Mouse (Mus musculus): Measurements from ENCODE around the gene Calm2. TPM values are rescaled to one million over a fixed set of nuclear protein-coding genes. Genes with fewer than 3 reads are reported as not detected.

The Calm2 gene
- total RNA-seq, 1 experiment from 2014 or later, result 1,542 TPM

- ATAC-seq (replicated peaks in 1 of 2; ENCODE audit: insufficient read depth in 1 of 2, low FRiP score in 2 of 2, low TSS enrichment in 1 of 2, low read depth in 1 of 2, poor library complexity in 2 of 2, severe bottlenecking in 2 of 2), result 0 out of 4 replicates have a peak, but pooled peaks of 1 of the 2 experiments have one; percentile 9
Measured at GRCm38 (mm10) chr17:87461499-87461896, 14.8 kb upstream of the Calm2 start.

- no peak for ATAC-seq (replicated peaks in 1 of 2; ENCODE audit: insufficient read depth in 1 of 2, low FRiP score in 2 of 2, low TSS enrichment in 1 of 2, low read depth in 1 of 2, poor library complexity in 2 of 2, severe bottlenecking in 2 of 2)
Measured at GRCm38 (mm10) chr17:87460669-87461498, 14.1 kb upstream of the Calm2 start.

- ATAC-seq (replicated peaks in 1 of 2; ENCODE audit: insufficient read depth in 1 of 2, low FRiP score in 2 of 2, low TSS enrichment in 1 of 2, low read depth in 1 of 2, poor library complexity in 2 of 2, severe bottlenecking in 2 of 2), result peak; percentile 24 to 38; a peak in 3 of 4 replicates
Measured at GRCm38 (mm10) chr17:87459750-87460668, 13.3 kb upstream of the Calm2 start.

- peak; percentile 40 to 70 for ATAC-seq (replicated peaks in 1 of 2; ENCODE audit: insufficient read depth in 1 of 2, low FRiP score in 2 of 2, low TSS enrichment in 1 of 2, low read depth in 1 of 2, poor library complexity in 2 of 2, severe bottlenecking in 2 of 2)
Measured at GRCm38 (mm10) chr17:87458911-87459749, 12.4 kb upstream of the Calm2 start.

GRCm38 (mm10) chr17:87457961-87458360 lies 11.2 kb upstream of the Calm2 start:
- no peak for ATAC-seq (replicated peaks in 1 of 2; ENCODE audit: insufficient read depth in 1 of 2, low FRiP score in 2 of 2, low TSS enrichment in 1 of 2, low read depth in 1 of 2, poor library complexity in 2 of 2, severe bottlenecking in 2 of 2)

- ATAC-seq (replicated peaks in 1 of 2; ENCODE audit: insufficient read depth in 1 of 2, low FRiP score in 2 of 2, low TSS enrichment in 1 of 2, low read depth in 1 of 2, poor library complexity in 2 of 2, severe bottlenecking in 2 of 2), result no peak
Measured at GRCm38 (mm10) chr17:87454121-87454520, 7.4 kb upstream of the Calm2 start.

GRCm38 (mm10) chr17:87453336-87453735 lies 6.6 kb upstream of the Calm2 start:
- ATAC-seq (replicated peaks in 1 of 2; ENCODE audit: insufficient read depth in 1 of 2, low FRiP score in 2 of 2, low TSS enrichment in 1 of 2, low read depth in 1 of 2, poor library complexity in 2 of 2, severe bottlenecking in 2 of 2), result no peak

GRCm38 (mm10) chr17:87448881-87449280 lies 2.1 kb upstream of the Calm2 start:
- no peak for ATAC-seq (replicated peaks in 1 of 2; ENCODE audit: insufficient read depth in 1 of 2, low FRiP score in 2 of 2, low TSS enrichment in 1 of 2, low read depth in 1 of 2, poor library complexity in 2 of 2, severe bottlenecking in 2 of 2)

GRCm38 (mm10) chr17:87448339-87448738 lies 1.6 kb upstream of the Calm2 start:
- no peak for ATAC-seq (replicated peaks in 1 of 2; ENCODE audit: insufficient read depth in 1 of 2, low FRiP score in 2 of 2, low TSS enrichment in 1 of 2, low read depth in 1 of 2, poor library complexity in 2 of 2, severe bottlenecking in 2 of 2)

- no peak for ATAC-seq (replicated peaks in 1 of 2; ENCODE audit: insufficient read depth in 1 of 2, low FRiP score in 2 of 2, low TSS enrichment in 1 of 2, low read depth in 1 of 2, poor library complexity in 2 of 2, severe bottlenecking in 2 of 2)
Measured at GRCm38 (mm10) chr17:87447612-87448200, 971 bp upstream of the Calm2 start.

- peak; percentile 13 to 33; a peak in 1 of 4 replicates for ATAC-seq (replicated peaks in 1 of 2; ENCODE audit: insufficient read depth in 1 of 2, low FRiP score in 2 of 2, low TSS enrichment in 1 of 2, low read depth in 1 of 2, poor library complexity in 2 of 2, severe bottlenecking in 2 of 2)
Measured at GRCm38 (mm10) chr17:87445917-87446766, 593 bp downstream of the Calm2 start.

GRCm38 (mm10) chr17:87445337-87445916 lies 1.3 kb downstream of the Calm2 start:
- ATAC-seq (replicated peaks in 1 of 2; ENCODE audit: insufficient read depth in 1 of 2, low FRiP score in 2 of 2, low TSS enrichment in 1 of 2, low read depth in 1 of 2, poor library complexity in 2 of 2, severe bottlenecking in 2 of 2), result no peak

- ATAC-seq (replicated peaks in 1 of 2; ENCODE audit: insufficient read depth in 1 of 2, low FRiP score in 2 of 2, low TSS enrichment in 1 of 2, low read depth in 1 of 2, poor library complexity in 2 of 2, severe bottlenecking in 2 of 2), result no peak
Measured at GRCm38 (mm10) chr17:87444763-87445162, 2.0 kb downstream of the Calm2 start.

GRCm38 (mm10) chr17:87441537-87441936 lies 5.2 kb downstream of the Calm2 start:
- ATAC-seq (replicated peaks in 1 of 2; ENCODE audit: insufficient read depth in 1 of 2, low FRiP score in 2 of 2, low TSS enrichment in 1 of 2, low read depth in 1 of 2, poor library complexity in 2 of 2, severe bottlenecking in 2 of 2), result no peak

GRCm38 (mm10) chr17:87439441-87439840 lies 7.3 kb downstream of the Calm2 start:
- ATAC-seq (replicated peaks in 1 of 2; ENCODE audit: insufficient read depth in 1 of 2, low FRiP score in 2 of 2, low TSS enrichment in 1 of 2, low read depth in 1 of 2, poor library complexity in 2 of 2, severe bottlenecking in 2 of 2), result no peak

GRCm38 (mm10) chr17:87433929-87434328 lies 12.8 kb downstream of the Calm2 start:
- no peak for ATAC-seq (replicated peaks in 1 of 2; ENCODE audit: insufficient read depth in 1 of 2, low FRiP score in 2 of 2, low TSS enrichment in 1 of 2, low read depth in 1 of 2, poor library complexity in 2 of 2, severe bottlenecking in 2 of 2)
